Mouse (Mus musculus): ENCODE results near the gene Psors1c2. TPM values are rescaled to one million over a fixed set of nuclear protein-coding genes. Genes with fewer than 3 reads are reported as not detected.

Psors1c2 gene
- polyA plus RNA-seq, 1 experiment from 2014 or later = 1.5 TPM

- Histone ChIP-seq H3K4me3 (no peak overlapping the region), H3K36me3 (no peaks in the 10 kb centered on the region), H3K4me2 (no peak overlapping the region), H3K27ac (replicated peaks) (no peak overlapping the region), H3K4me1 (peaks cover 33% of the 10 kb centered on the region), H3K9ac (no peak overlapping the region), H3K27me3 (replicated peaks) (0 out of 2 replicates have a peak, but pooled peaks cover 3% of the 10 kb centered on the region), H3K9me3 (no peaks in the 10 kb centered on the region)
- 34% methylated on average over 6 of the region's 6 CpGs for WGBS
- ATAC-seq (ENCODE audit: extremely low read depth, insufficient number of reproducible peaks, low FRiP score, low TSS enrichment) = no peak
Observed at GRCm38 (mm10) chr17:35544680-35545079, 11.7 kb downstream of the Psors1c2 start.

- H3K36me3 ChIP-seq = no peaks in the 10 kb centered on the region
- no peaks in the 10 kb centered on the region for H3K27me3 ChIP-seq (replicated peaks)
- H3K9me3 ChIP-seq = no peaks in the 10 kb centered on the region
- H3K9ac ChIP-seq = no peak overlapping the region
- ATAC-seq (ENCODE audit: extremely low read depth, insufficient number of reproducible peaks, low FRiP score, low TSS enrichment) = no peak
- H3K27ac ChIP-seq (replicated peaks) = no peak overlapping the region
- H3K4me1 ChIP-seq = peaks cover 60% of the 10 kb centered on the region
- no peak overlapping the region for H3K4me3 ChIP-seq
- 78% methylated on average over 2 of the region's 2 CpGs for WGBS
- no peak overlapping the region for H3K4me2 ChIP-seq
Observed at GRCm38 (mm10) chr17:35547465-35547864, 14.5 kb downstream of the Psors1c2 start.

- Histone ChIP-seq H3K4me3 (no peak overlapping the region), H3K4me1 (peaks cover 53% of the 10 kb centered on the region), H3K9me3 (no peaks in the 10 kb centered on the region), H3K27me3 (replicated peaks) (no peaks in the 10 kb centered on the region), H3K36me3 (no peaks in the 10 kb centered on the region), H3K4me2 (no peak overlapping the region), H3K27ac (replicated peaks) (peak overlapping the region; percentile 99), H3K9ac (peak overlapping the region; percentile 47; the same call in 1 of the 2 replicates)
- no peak for ATAC-seq (ENCODE audit: extremely low read depth, insufficient number of reproducible peaks, low FRiP score, low TSS enrichment)
- WGBS = 16% methylated on average over 5 of the region's 5 CpGs
Observed at GRCm38 (mm10) chr17:35548636-35549035, 15.6 kb downstream of the Psors1c2 start.

GRCm38 (mm10) chr17:35549437-35550142 lies 16.6 kb downstream of the Psors1c2 start:
- Histone ChIP-seq H3K27ac (replicated peaks) (peak overlapping the region; percentile 99), H3K4me1 (peaks cover 48% of the 10 kb centered on the region), H3K36me3 (no peaks in the 10 kb centered on the region), H3K27me3 (replicated peaks) (no peaks in the 10 kb centered on the region), H3K9me3 (no peaks in the 10 kb centered on the region), H3K4me3 (peak overlapping the region; percentile 33), H3K4me2 (peak overlapping the region; percentile 60), H3K9ac (peak overlapping the region; percentile 77)
- WGBS = 14% methylated on average over 15 of the region's 15 CpGs
- peak; percentile 80 for ATAC-seq (ENCODE audit: extremely low read depth, insufficient number of reproducible peaks, low FRiP score, low TSS enrichment)

GRCm38 (mm10) chr17:35550143-35550494 lies 17.1 kb downstream of the Psors1c2 start:
- Histone ChIP-seq H3K4me2 (peak overlapping the region; percentile 60), H3K36me3 (no peaks in the 10 kb centered on the region), H3K27me3 (replicated peaks) (no peaks in the 10 kb centered on the region), H3K4me1 (peaks cover 48% of the 10 kb centered on the region), H3K4me3 (peak overlapping the region; percentile 33), H3K9ac (peak overlapping the region; percentile 77), H3K27ac (replicated peaks) (peak overlapping the region; percentile 99), H3K9me3 (no peaks in the 10 kb centered on the region)
- 90% methylated on average over 4 of the region's 4 CpGs for WGBS
- ATAC-seq (ENCODE audit: extremely low read depth, insufficient number of reproducible peaks, low FRiP score, low TSS enrichment) = no peak

- Histone ChIP-seq H3K36me3 (no peaks in the 10 kb centered on the region), H3K27me3 (replicated peaks) (no peaks in the 10 kb centered on the region), H3K27ac (replicated peaks) (peak overlapping the region; percentile 99), H3K9ac (peak overlapping the region; percentile 66), H3K4me2 (no peak overlapping the region), H3K9me3 (no peaks in the 10 kb centered on the region), H3K4me1 (peaks cover 48% of the 10 kb centered on the region), H3K4me3 (no peak overlapping the region)
- no peak for ATAC-seq (ENCODE audit: extremely low read depth, insufficient number of reproducible peaks, low FRiP score, low TSS enrichment)
- 53% methylated on average over 8 of the region's 8 CpGs for WGBS
Observed at GRCm38 (mm10) chr17:35550871-35551270, 17.9 kb downstream of the Psors1c2 start.

- no peak for ATAC-seq (ENCODE audit: extremely low read depth, insufficient number of reproducible peaks, low FRiP score, low TSS enrichment)
- H3K4me1 ChIP-seq = peaks cover 50% of the 10 kb centered on the region
- WGBS = 66% methylated on average over 10 of the region's 10 CpGs
- H3K4me2 ChIP-seq = no peak within 1 kb of the TSS
- no peaks in the 10 kb centered on the region for H3K9me3 ChIP-seq
- peak within 1 kb of the TSS; percentile 66 for H3K9ac ChIP-seq
- no peaks in the 10 kb centered on the region for H3K36me3 ChIP-seq
- no peak within 1 kb of the TSS for H3K4me3 ChIP-seq
- H3K27me3 ChIP-seq (replicated peaks) = no peaks in the 10 kb centered on the region
- peak within 1 kb of the TSS; percentile 99 for H3K27ac ChIP-seq (replicated peaks)
Observed at GRCm38 (mm10) chr17:35551881-35552414, 18.9 kb downstream of the Psors1c2 start, which contains the start of gene Cdsn. Gene Cdsn (plus strand): TSS chr17:35552128.

- H3K9ac ChIP-seq = no peak overlapping the region
- H3K4me3 ChIP-seq = no peak overlapping the region
- WGBS = 75% methylated on average over 5 of the region's 5 CpGs
- ATAC-seq (ENCODE audit: extremely low read depth, insufficient number of reproducible peaks, low FRiP score, low TSS enrichment) = no peak
- no peaks in the 10 kb centered on the region for H3K36me3 ChIP-seq
- H3K9me3 ChIP-seq = no peaks in the 10 kb centered on the region
- peaks cover 33% of the 10 kb centered on the region for H3K4me1 ChIP-seq
- H3K4me2 ChIP-seq = no peak overlapping the region
- H3K27ac ChIP-seq (replicated peaks) = no peak overlapping the region
- no peaks in the 10 kb centered on the region for H3K27me3 ChIP-seq (replicated peaks)
Observed at GRCm38 (mm10) chr17:35554321-35554720, 21.3 kb downstream of the Psors1c2 start.

- Histone ChIP-seq H3K4me1 (peaks cover 28% of the 10 kb centered on the region), H3K4me3 (no peak overlapping the region), H3K4me2 (no peak overlapping the region), H3K27me3 (replicated peaks) (no peaks in the 10 kb centered on the region), H3K27ac (replicated peaks) (no peak overlapping the region), H3K9ac (no peak overlapping the region), H3K36me3 (no peaks in the 10 kb centered on the region), H3K9me3 (no peaks in the 10 kb centered on the region)
- no peak for ATAC-seq (ENCODE audit: extremely low read depth, insufficient number of reproducible peaks, low FRiP score, low TSS enrichment)
- WGBS = 84% methylated on average over 18 of the region's 18 CpGs
Observed at GRCm38 (mm10) chr17:35554761-35555397, 21.9 kb downstream of the Psors1c2 start.

- Histone ChIP-seq H3K4me2 (no peak overlapping the region), H3K27ac (replicated peaks) (no peak overlapping the region), H3K9ac (no peak overlapping the region), H3K36me3 (no peaks in the 10 kb centered on the region), H3K27me3 (replicated peaks) (no peaks in the 10 kb centered on the region), H3K9me3 (no peaks in the 10 kb centered on the region), H3K4me1 (peaks cover 14% of the 10 kb centered on the region), H3K4me3 (no peak overlapping the region)
- WGBS = 81% methylated on average over 13 of the region's 13 CpGs
- ATAC-seq (ENCODE audit: extremely low read depth, insufficient number of reproducible peaks, low FRiP score, low TSS enrichment) = no peak
Observed at GRCm38 (mm10) chr17:35556186-35556765, 23.3 kb downstream of the Psors1c2 start.

- H3K27me3 ChIP-seq (replicated peaks) = no peaks in the 10 kb centered on the region
- no peak for ATAC-seq (ENCODE audit: extremely low read depth, insufficient number of reproducible peaks, low FRiP score, low TSS enrichment)
- peaks cover 8% of the 10 kb centered on the region for H3K4me1 ChIP-seq
- H3K27ac ChIP-seq (replicated peaks) = no peak overlapping the region
- WGBS = 27% methylated on average over 5 of the region's 5 CpGs
- no peaks in the 10 kb centered on the region for H3K9me3 ChIP-seq
- H3K9ac ChIP-seq = no peak overlapping the region
- no peak overlapping the region for H3K4me3 ChIP-seq
- H3K4me2 ChIP-seq = no peak overlapping the region
- H3K36me3 ChIP-seq = no peaks in the 10 kb centered on the region
Observed at GRCm38 (mm10) chr17:35556812-35557211, 23.8 kb downstream of the Psors1c2 start.

Measured in heart, embryonic 13.5 days (tissue).